Mouse (Mus musculus): Measurements from ENCODE around the gene Urb1.

DNA sequence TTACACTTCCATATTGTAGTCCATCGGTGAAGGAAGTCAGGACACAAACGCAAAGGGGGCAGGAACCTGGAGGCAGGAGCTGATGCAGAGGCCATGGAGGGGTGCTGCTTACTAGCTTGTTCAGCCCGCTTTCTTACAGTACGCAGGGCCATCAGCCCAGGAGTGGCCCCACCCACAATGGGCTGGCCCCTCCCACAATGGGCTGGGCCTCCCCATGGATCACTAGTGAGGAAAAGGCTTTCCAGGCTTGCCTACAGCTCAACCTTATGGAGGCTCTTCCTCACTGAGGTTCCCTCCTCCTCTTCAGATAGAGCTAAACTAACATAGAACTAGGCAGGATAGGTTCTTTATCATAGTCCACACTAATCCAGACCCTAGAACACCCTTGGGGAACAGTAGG, 86.2 kb downstream of the Urb1 start:
- TF ChIP-seq ZMIZ1 (IDR thresholded peaks at IDR 0.05; ENCODE audit: low read depth, low read length) (no peak), CTCF (conservative IDR thresholded peaks at IDR 0.05 in 1 of 2, IDR thresholded peaks at IDR 0.05 in 1 of 2; ENCODE audit: low read depth in 2 of 2, low read length in 2 of 2) (no peak), POLR2A (IDR thresholded peaks at IDR 0.05; ENCODE audit: low read depth, low read length) (no peak), MXI1 (IDR thresholded peaks at IDR 0.05; ENCODE audit: low read depth, low read length) (no peak), ZNF384 (IDR thresholded peaks at IDR 0.05; ENCODE audit: low read depth, low read length) (no peak)

All from CH12.LX (cell line).